8 mouse cellular contexts compared by ENCODE assay signal in the genomic region with DNA sequence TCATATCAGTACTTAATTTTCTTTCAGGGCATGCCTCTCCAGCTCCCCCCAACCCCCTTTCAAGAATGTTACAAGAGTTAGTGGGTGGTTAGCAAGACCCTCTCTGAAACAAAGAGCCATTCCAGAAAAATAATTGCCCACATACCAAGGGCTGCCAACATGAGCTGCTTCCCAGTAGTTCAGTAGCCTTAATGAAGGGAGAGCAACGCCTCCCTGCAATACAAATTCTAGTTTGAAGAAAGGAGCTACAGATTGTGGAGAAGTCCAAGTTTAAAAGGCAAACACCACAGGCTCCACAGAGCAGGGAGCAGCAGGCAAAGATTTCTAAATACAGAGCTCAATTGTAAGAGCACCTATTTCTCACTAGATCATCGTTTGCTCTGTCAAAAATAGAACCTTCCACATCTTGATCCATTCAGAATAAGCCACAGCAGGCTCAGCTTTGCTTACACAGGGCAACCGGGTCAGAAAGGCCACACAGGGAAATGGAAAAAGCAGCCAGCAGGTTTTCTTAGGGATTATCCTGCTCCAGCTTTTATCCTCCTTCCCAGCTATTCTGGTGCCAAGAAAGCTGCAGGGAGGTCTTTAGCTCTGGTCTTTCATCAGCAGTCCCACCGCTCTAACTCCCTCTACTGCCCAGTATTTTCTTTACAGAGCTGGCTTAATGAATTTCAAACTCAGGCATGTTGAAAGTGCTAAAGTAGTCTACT. TPM values are rescaled to one million over a fixed set of nuclear protein-coding genes. Genes with fewer than 3 reads are reported as not detected.
DNase-seq lines count a peak whose midpoint lies in the region; ATAC-seq and TF ChIP-seq lines count a peak whose summit lies in the region.

No protein-coding gene starts in this region.

- H3K4me1 ChIP-seq in lung, adult 2 months (ENCODE audit: control insufficient read depth, insufficient read depth, low read length) = no peaks in the 10 kb centered on the region
- H3K4me1 ChIP-seq in stomach, embryonic 15.5 days = 0 out of 2 replicates have a peak, but pooled peaks cover 2% of the 10 kb centered on the region

- 25% methylated on average over 4 of the region's 4 CpGs for WGBS in lung, adult 2 months
- WGBS in stomach, embryonic 15.5 days = 8% methylated on average over 4 of the region's 4 CpGs

- no peaks in the 10 kb centered on the region for H3K9me3 ChIP-seq in stomach, embryonic 15.5 days

- peak; percentile 35; the same call in 1 of the 2 replicates for ATAC-seq in stomach, embryonic 15.5 days (ENCODE audit: insufficient read depth, low FRiP score, low read depth)

- no peaks in the 10 kb centered on the region for H3K36me3 ChIP-seq in stomach, embryonic 15.5 days

- TF ChIP-seq CTCF in lung, adult 2 months (IDR thresholded peaks at IDR 0.05; ENCODE audit: insufficient read depth, low read length) = no peak

- H3K9ac ChIP-seq in stomach, embryonic 15.5 days = no peak overlapping the region

- no peak for TF ChIP-seq POLR2A in lung, adult 2 months (IDR thresholded peaks at IDR 0.05; ENCODE audit: borderline replicate concordance, extremely low read depth, low read depth, low read length)

- H3K4me3 ChIP-seq in lung, adult 2 months (replicated peaks; ENCODE audit: extremely low read depth, low read depth, low read length) = no peak overlapping the region
- H3K4me3 ChIP-seq in stomach, embryonic 15.5 days (replicated peaks) = no peak overlapping the region

- no peaks in the 10 kb centered on the region for H3K27me3 ChIP-seq in stomach, embryonic 15.5 days (replicated peaks)

- peak; percentile 80 to 83 for DNase-seq in cerebellum, postnatal 10 days
- no peak for DNase-seq in cerebellum, adult 8-10 months
- peak; percentile 57 for DNase-seq in lung, postnatal 10 days
- no peak for DNase-seq in lung, adult 2 months
- peak; percentile 19 for DNase-seq in layer of hippocampus, adult 9-11 months
- no peak for DNase-seq in liver
- DNase-seq in spleen, postnatal 14 days (ENCODE audit: low spot score in 2 of 2) = no peak

- H3K27ac ChIP-seq in stomach, embryonic 15.5 days = peak overlapping the region; percentile 14; the same call in 1 of the 2 replicates

- no peak overlapping the region for H3K4me2 ChIP-seq in stomach, embryonic 15.5 days

RNA-seq across cellular contexts. Expression of gene Snrpe, which starts 13.6 kb away (rescaled TPM):
- polyA plus RNA-seq in lung, adult 2 months (2012; rRNA removed) = 16.7 and 33.7 TPM in 2 replicates
- 574 and 580 TPM in 2 replicates for polyA plus RNA-seq in stomach, embryonic 15.5 days (2015; fragmentation: Nextera tagmentation; extraction: Ambion mirVana)

Comparison
In these comparisons a context has a peak if more than half of its experiments do, and no peak if none do; other contexts are left out.
1. DNase-seq: peak in cerebellum, postnatal 10 days (2 of 2), lung, postnatal 10 days (single experiment) and layer of hippocampus, adult 9-11 months (single experiment); none in cerebellum, adult 8-10 months (single experiment), lung, adult 2 months (single experiment), liver (single experiment) and spleen, postnatal 14 days (0 of 2).
2. RNA of gene Snrpe, which starts 13.6 kb away (polyA plus RNA-seq): 574 to 580 TPM in stomach, embryonic 15.5 days; 16.7 to 33.7 TPM in lung, adult 2 months; every median in the first group is over 10 times any median in the second.